Mouse (Mus musculus) embryonic stem cell, embryonic (primary cell): Measurements from ENCODE around the gene 1700017B05Rik.

Experiments
- CTCF ChIA-PET, 4 experiments: fragments of 300-600 bp in 2 of 4; fragments of 350-600 bp in 2 of 4; sonication (Branson Sonifier 250); formaldehyde crosslinking; loops; one replicate each; lab custom pipeline; 2022; ENCODE audit warnings: inconsistent platforms in 2 of 4; lab: Charles Lee
- POLR2A ChIA-PET, 4 experiments: fragments of 300-600 bp in 2 of 4; fragments of 350-600 bp in 2 of 4; sonication (Branson Sonifier 250); formaldehyde crosslinking; loops; one replicate each; lab custom pipeline; 2022; ENCODE audit warnings: antibody characterized with exemption in 4 of 4, inconsistent platforms in 1 of 4; lab: Charles Lee

The 1700017B05Rik gene

DNA sequence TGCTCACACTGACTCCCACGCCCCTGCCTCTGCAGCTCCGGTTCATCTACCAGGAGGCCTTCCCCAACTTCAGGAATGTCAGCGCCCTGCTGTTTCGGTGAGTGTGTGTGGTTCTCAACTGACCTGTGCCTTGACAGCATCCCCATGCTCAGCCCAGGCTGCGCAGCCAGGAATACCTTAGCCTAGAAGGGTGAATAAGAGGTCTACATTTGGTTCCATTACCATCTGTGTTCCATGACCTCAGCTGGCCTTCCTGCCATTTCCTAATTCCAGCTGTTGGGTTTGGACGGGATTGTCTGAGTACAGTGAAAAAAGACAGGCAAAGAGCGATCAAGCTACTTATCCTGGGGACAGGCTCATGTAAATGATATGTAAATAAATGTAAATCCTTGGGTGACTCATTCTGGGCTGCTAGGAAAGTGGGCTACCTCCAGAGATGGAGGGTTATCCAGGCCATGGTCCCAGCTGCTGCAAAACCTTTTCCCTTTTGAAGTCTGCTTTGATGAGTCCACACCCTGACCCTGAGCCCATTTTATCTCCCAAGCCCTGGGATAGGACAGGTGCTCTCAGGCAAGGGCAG lies 18.2 kb downstream of the 1700017B05Rik start:
- ChIA-PET CTCF (interaction anchor here in 1 of 4 experiments (0.6 to 1.6 kb wide), 6 partner anchors 8 to 859 kb away, joined by 3 to 5 read pairs (median 4); no protein-coding TSS in a partner anchor), POLR2A (interaction anchor here in 3 of 4 experiments (0.6 to 4.8 kb wide), 18 partner anchors 10 to 277 kb away, joined by 3 to 44 read pairs (median 3); partner anchors contain the start of genes 1700017B05Rik (in 2 of the 3), Cox5a (in 1 of the 3), Ppcdc (in 1 of the 3) and Scamp5 (in 1 of the 3))

- ChIA-PET POLR2A (interaction anchor here in 2 of 4 experiments (1.5 to 2.3 kb wide), 2 partner anchors 80 to 278 kb away, joined by 4 to 6 read pairs; partner anchors contain the start of gene Cox5a (in 1 of the 2)), CTCF (no interaction called here)
Measured at GRCm38 (mm10) chr9:57242916-57243315, 19.5 kb downstream of the 1700017B05Rik start.

GRCm38 (mm10) chr9:57241111-57241510 lies 21.3 kb downstream of the 1700017B05Rik start:
- ChIA-PET POLR2A (interaction anchor here in 2 of 4 experiments (0.7 to 1.3 kb wide), 4 partner anchors 11 to 55 kb away, joined by 3 to 4 read pairs (median 3); partner anchors contain the start of gene 1700017B05Rik (in 1 of the 2)), CTCF (no interaction called here)

GRCm38 (mm10) chr9:57238220-57238619 lies 24.2 kb downstream of the 1700017B05Rik start:
- CTCF ChIA-PET, result no interaction called here

DNA sequence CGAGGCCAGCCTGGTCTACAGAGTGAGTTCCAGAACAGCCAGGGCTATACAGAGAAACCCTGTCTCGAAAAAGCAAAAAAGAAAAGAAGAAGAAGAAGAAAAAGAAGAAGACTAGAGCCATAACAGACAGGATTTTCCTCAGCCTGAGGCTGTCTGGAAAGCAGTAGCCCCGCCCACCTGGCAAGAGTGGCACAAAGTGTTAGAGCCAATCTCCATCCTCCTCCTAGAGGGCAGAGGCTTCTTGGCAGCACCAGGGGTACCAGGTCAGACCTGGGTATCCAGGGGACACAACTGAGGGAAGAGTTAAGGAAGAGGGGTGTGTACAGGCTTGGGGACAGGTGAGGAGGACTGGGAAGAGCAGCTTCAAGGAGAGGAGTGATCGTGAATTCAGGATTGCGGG lies 24.7 kb downstream of the 1700017B05Rik start:
- POLR2A ChIA-PET, result interaction anchor here in 1 of 4 experiments (1.1 kb wide), 1 partner anchor 222 kb away, joined by 3 read pairs; no protein-coding TSS in a partner anchor
- CTCF ChIA-PET, result no interaction called here

More at GRCm38 (mm10) chr9:57238220-57238619, 24.2 kb downstream of the 1700017B05Rik start:
- POLR2A ChIA-PET, result interaction anchor here in 2 of 4 experiments (0.9 to 2.1 kb wide), 2 partner anchors 24 to 191 kb away, joined by 5 to 9 read pairs; partner anchors contain the start of gene 1700017B05Rik (in 1 of the 2)

DNA sequence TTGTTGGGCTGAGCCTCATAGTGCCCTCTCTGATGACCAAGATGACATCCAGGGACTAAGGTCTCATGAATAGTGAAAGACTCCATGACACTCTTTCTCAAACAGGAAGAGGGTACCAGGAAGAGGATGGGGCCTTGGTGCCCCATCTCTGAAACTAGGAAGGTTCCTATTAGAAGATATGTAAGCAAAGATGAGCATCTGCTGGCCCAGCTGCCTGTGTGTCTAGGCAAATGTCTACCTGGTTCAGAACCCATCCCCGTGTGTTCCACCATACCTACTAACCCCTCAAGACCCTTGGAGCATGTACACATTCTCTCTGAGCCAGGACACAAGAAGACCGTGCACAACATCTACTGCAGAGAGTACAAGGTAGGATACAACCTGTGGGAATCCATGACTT lies 26.2 kb downstream of the 1700017B05Rik start, which contains the start of gene Trcg1:
TSS of gene Trcg1 (plus strand) at position 301 of the 400 bp plus-strand sequence.
- ChIA-PET POLR2A (no interaction called here), CTCF (no interaction called here)

- ChIA-PET POLR2A (interaction anchor here in 2 of 4 experiments (1.0 to 1.4 kb wide), 2 partner anchors 10 kb away, joined by 3 to 6 read pairs; no protein-coding TSS in a partner anchor), CTCF (no interaction called here)
Measured at GRCm38 (mm10) chr9:57233767-57234166, 28.6 kb downstream of the 1700017B05Rik start.

DNA sequence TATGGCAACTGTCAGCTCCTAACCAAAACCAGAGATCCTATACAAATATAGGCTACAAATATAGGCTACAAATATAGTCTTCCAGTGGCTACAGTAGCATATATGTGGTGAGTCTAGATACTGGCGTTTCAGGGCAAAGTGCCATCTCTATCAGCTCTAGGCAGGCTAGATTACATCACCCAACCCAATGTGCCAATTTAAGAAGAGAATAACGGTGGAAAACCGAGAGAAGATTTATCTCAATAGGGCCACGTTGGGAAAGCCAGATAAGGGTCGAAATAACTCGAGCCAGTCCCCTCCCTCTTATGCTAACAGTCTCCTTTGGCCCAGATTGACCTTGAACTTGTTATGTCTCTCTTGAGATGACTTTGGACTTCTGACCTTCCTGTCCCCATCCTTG lies 29.3 kb downstream of the 1700017B05Rik start:
- ChIA-PET CTCF (no interaction called here), POLR2A (interaction anchor here in 1 of 4 experiments (1.4 kb wide), 1 partner anchor 9 kb away, joined by 6 read pairs; no protein-coding TSS in a partner anchor)

DNA sequence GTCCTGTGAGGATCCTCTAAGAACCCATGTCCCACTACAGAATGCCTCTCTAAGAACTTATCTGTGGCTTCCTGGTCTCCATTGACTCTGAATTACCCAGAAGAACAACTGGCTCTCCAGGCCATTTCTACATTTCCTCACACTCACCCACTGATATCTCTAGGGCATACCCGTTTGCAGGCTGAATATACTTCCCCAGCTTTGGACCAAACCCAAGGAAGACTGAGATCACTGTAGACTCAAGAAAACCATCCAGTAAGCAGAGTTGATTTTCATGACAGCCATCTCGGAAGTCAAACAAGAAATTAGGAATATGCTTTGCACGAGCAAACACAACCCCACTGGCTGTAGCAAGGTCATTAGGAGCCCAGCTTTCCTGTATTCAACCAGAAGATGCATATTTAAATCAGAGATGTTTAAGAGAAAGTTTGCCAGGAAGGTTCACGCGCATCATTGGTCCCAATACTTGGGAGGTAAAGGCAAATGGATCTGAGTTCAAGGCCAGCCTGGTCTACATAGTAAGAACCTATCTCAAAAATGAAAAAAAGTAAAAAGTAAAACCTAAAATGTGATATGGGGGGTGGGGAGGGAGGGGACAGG lies 30.0 kb downstream of the 1700017B05Rik start:
- POLR2A ChIA-PET, result interaction anchor here in 1 of 4 experiments (1.0 to 1.4 kb wide), 5 partner anchors 9 to 186 kb away, joined by 3 to 6 read pairs (median 4); partner anchors contain the start of gene 1700017B05Rik
- CTCF ChIA-PET, result no interaction called here

- ChIA-PET POLR2A (interaction anchor here in 1 of 4 experiments (1.0 to 1.3 kb wide), 4 partner anchors 23 to 186 kb away, joined by 3 to 4 read pairs (median 4); partner anchors contain the start of gene 1700017B05Rik), CTCF (interaction anchor here in 1 of 4 experiments (0.6 kb wide), 1 partner anchor 12 kb away, joined by 3 read pairs; no protein-coding TSS in a partner anchor)
Measured at GRCm38 (mm10) chr9:57231536-57232255, 30.7 kb downstream of the 1700017B05Rik start.

GRCm38 (mm10) chr9:57230146-57230783 lies 32.1 kb downstream of the 1700017B05Rik start:
- CTCF ChIA-PET, result interaction anchor here in 2 of 4 experiments (0.5 to 1.1 kb wide), 3 partner anchors 32 to 339 kb away, joined by 3 to 5 read pairs (median 3); partner anchors contain the start of gene 1700017B05Rik (in 1 of the 2)
- POLR2A ChIA-PET, result interaction anchor here in 2 of 4 experiments (0.6 to 1.6 kb wide), 9 partner anchors 10 to 280 kb away, joined by 3 to 6 read pairs (median 3); partner anchors contain the start of genes 1700017B05Rik (in 2 of the 2) and Snupn (in 1 of the 2)

DNA sequence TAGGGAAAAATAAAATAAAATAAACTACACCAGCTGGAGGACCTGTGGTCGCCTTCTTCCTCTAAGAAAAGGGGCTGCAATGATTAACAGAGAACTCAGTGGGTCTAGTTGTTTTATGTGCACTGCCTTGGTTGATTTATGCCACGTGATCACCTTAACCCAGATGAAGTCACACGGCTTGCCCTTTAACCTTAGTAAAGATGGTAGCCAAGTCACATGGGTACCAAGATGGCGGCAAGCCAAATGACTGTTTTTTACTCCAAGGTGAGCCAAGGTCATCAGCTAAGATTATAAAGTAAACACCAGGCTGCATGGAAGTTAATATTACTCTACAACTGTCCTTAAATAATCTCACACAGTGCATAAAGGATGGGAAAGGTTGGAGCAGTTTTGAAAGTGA lies 32.7 kb downstream of the 1700017B05Rik start:
- POLR2A ChIA-PET, result interaction anchor here in 2 of 4 experiments (0.6 to 1.6 kb wide), 8 partner anchors 9 to 279 kb away, joined by 3 to 6 read pairs (median 3); partner anchors contain the start of genes 1700017B05Rik (in 2 of the 2) and Snupn (in 1 of the 2)
- CTCF ChIA-PET, result interaction anchor here in 1 of 4 experiments (0.6 kb wide), 1 partner anchor 230 kb away, joined by 3 read pairs; no protein-coding TSS in a partner anchor

DNA sequence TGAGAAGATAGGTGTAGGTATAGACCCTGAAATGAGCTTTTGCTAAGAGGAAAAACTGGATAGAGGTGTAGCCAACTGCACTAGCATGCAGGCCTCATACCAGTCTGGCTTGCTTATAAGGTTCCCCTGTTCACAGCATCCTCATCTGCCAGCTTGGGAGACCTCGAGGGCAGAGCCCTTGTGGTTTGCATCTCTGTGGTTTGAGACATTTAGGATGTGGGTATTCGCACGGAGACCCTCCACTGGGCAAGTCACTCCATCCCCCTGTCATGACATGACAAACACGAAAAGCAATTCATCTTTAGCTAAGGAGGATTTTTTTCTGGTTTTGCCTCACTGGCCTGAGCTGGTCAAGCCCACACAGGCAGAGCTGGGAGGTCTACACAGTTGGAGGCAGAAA lies 34.2 kb downstream of the 1700017B05Rik start:
- ChIA-PET CTCF (interaction anchor here in 2 of 4 experiments (0.6 to 1.4 kb wide), 2 partner anchors 34 to 289 kb away, joined by 3 read pairs; partner anchors contain the start of gene 1700017B05Rik (in 1 of the 2)), POLR2A (interaction anchor here in 3 of 4 experiments (0.6 to 1.8 kb wide), 9 partner anchors 9 to 371 kb away, joined by 3 to 4 read pairs (median 3); partner anchors contain the start of gene Man2c1 (in 1 of the 3))

DNA sequence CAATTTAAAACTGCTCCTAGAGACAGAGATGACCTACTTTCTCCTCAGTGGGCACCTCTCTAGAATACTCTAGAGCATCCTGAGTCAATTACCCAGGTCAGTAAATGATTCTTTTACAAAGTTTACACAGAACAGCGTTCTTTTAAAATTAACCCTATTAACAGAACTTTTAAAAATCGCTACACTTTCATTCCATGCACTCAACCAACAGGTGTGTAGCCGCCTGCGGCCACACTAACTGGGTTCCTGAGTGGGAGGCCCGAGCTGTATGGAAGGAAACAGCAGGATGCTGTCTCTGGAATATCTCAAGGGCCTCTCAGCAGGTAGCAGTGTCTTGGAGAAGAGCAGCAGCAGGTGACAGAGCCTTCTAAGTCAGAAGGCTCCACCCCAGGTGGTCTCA lies 35.2 kb downstream of the 1700017B05Rik start:
- ChIA-PET POLR2A (interaction anchor here in 2 of 4 experiments (0.9 to 1.8 kb wide), 3 partner anchors 12 to 154 kb away, joined by 3 read pairs; no protein-coding TSS in a partner anchor), CTCF (no interaction called here)

GRCm38 (mm10) chr9:57226628-57227122 lies 35.7 kb downstream of the 1700017B05Rik start:
- ChIA-PET POLR2A (interaction anchor here in 2 of 4 experiments (1.1 to 1.4 kb wide), 4 partner anchors 19 to 153 kb away, joined by 3 to 6 read pairs (median 3); no protein-coding TSS in a partner anchor), CTCF (interaction anchor here in 1 of 4 experiments (0.6 kb wide), 1 partner anchor 202 kb away, joined by 4 read pairs; no protein-coding TSS in a partner anchor)

- CTCF ChIA-PET, result interaction anchor here in 1 of 4 experiments (0.6 kb wide), 1 partner anchor 202 kb away, joined by 4 read pairs; no protein-coding TSS in a partner anchor
- POLR2A ChIA-PET, result interaction anchor here in 2 of 4 experiments (0.8 to 1.4 kb wide), 5 partner anchors 20 to 153 kb away, joined by 3 to 6 read pairs (median 3); no protein-coding TSS in a partner anchor
Measured at GRCm38 (mm10) chr9:57225780-57226627, 36.4 kb downstream of the 1700017B05Rik start.
